Mouse (Mus musculus): Measurements from ENCODE around the gene Stat2. TPM values are rescaled to one million over a fixed set of nuclear protein-coding genes. Genes with fewer than 3 reads are reported as not detected.

Stat2 gene
- total and polyA plus RNA-seq, 2 experiments, result 17.6 to 46.6 TPM

DNA sequence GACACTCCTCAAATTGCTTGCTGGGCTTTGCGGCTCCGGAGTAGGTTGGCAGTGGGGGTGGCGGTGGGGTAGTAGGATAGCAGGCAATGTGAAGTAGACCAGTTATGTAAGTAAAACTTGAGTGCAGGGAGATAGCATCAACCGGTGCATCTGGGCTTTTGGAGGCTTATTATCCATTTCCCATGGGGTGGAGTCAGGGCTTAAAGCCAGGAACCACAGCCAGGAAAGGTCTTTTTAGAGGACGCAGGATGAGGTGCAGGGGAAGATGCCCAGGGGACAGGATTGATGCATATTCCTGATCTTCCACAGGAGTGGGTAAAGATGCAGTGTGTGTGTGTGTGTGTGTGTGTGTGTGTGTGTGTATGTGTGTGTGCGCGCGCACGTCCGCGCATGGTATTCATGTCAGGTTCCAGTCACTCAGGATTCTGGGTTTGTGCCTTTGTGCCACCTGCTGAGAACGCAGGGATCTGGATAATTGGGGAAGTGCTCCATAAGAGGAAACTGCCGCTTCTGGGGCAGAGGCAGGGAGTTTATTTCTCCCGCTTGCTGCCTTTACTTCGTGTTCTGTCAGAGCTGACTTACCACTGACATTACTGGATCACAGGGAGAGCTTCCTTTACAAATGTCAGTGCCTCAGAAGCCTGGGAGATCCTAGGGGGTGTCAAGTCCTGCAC lies 32.4 kb upstream of the Stat2 start:
- Histone ChIP-seq H3K9ac (ENCODE audit: low read depth, low read length) (no peak overlapping the region), H3K27me3 (ENCODE audit: control insufficient read depth, insufficient read depth, low read length) (no peaks in the 10 kb centered on the region), H3K4me3 (ENCODE audit: insufficient read depth, low read depth, low read length) (no peak overlapping the region), H3K36me3 (ENCODE audit: control insufficient read depth, insufficient read depth, low read length) (no peaks in the 10 kb centered on the region), H3K27ac (replicated peaks; ENCODE audit: insufficient read depth, low read depth, low read length) (no peak overlapping the region), H3K4me1 (ENCODE audit: control insufficient read depth, insufficient read depth, low read length) (no peaks in the 10 kb centered on the region), H3K79me2 (ENCODE audit: control insufficient read depth, insufficient read depth, low read length) (no peaks in the 10 kb centered on the region)
- no peak for DNase-seq (ENCODE audit: extremely low read depth, low read depth, low spot score)
- TF ChIP-seq POLR2A (IDR thresholded peaks at IDR 0.05; ENCODE audit: extremely low read depth, insufficient read depth, low read length), result no peak
- TF ChIP-seq CTCF (IDR thresholded peaks at IDR 0.05; ENCODE audit: low read depth, low read length), result no peak
- 79% methylated on average over 15 of the region's 15 CpGs for WGBS

DNA sequence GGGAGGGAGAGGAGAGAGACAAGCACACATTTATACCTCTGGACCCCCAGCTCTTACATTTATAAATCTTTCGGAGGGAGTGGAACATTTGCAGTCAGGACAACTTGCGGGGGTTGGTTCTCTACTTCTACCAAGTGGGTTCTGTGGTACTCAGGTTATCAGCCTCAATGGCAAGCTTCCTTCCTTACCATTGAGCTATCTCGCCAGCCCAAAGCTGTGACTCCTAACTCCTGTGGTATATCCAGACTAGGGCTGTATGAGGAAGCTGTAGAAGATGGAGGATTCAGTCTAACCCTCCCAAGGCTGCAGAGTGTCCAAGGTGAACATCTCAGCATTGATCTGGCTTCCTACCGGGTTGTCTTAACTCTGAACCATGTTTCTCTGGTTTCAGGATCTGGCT lies 31.2 kb upstream of the Stat2 start:
- no peaks in the 10 kb centered on the region for H3K27me3 ChIP-seq (ENCODE audit: control insufficient read depth, insufficient read depth, low read length)
- no peaks in the 10 kb centered on the region for H3K4me1 ChIP-seq (ENCODE audit: control insufficient read depth, insufficient read depth, low read length)
- no peak overlapping the region for H3K4me3 ChIP-seq (ENCODE audit: insufficient read depth, low read depth, low read length)
- TF ChIP-seq POLR2A (IDR thresholded peaks at IDR 0.05; ENCODE audit: extremely low read depth, insufficient read depth, low read length), result no peak
- no peak for TF ChIP-seq CTCF (IDR thresholded peaks at IDR 0.05; ENCODE audit: low read depth, low read length)
- DNase-seq (ENCODE audit: extremely low read depth, low read depth, low spot score), result no peak
- no peak overlapping the region for H3K27ac ChIP-seq (replicated peaks; ENCODE audit: insufficient read depth, low read depth, low read length)
- no peaks in the 10 kb centered on the region for H3K36me3 ChIP-seq (ENCODE audit: control insufficient read depth, insufficient read depth, low read length)
- no peaks in the 10 kb centered on the region for H3K79me2 ChIP-seq (ENCODE audit: control insufficient read depth, insufficient read depth, low read length)
- 94% methylated on average over 4 of the region's 4 CpGs for WGBS
- H3K9ac ChIP-seq (ENCODE audit: low read depth, low read length), result no peak overlapping the region

DNA sequence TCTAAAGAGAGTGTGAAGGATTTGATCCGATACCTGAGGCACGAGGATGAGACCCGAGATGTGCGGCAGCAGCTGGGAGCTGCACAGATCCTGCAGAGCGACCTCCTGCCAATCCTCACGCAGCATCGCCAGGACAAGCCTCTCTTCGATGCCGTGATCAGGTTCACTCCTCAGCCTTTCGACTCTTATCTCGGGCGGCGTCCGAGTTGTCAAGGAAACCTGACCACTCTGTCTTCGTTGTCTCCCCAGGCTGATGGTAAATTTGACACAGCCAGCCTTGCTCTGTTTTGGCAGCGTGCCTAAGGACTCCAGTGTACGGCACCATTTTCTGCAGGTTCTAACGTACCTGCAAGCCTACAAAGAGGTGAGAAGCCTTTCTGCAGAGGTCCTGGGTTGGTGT lies 30.2 kb upstream of the Stat2 start:
- Histone ChIP-seq H3K36me3 (ENCODE audit: control insufficient read depth, insufficient read depth, low read length) (no peaks in the 10 kb centered on the region), H3K27ac (replicated peaks; ENCODE audit: insufficient read depth, low read depth, low read length) (no peak overlapping the region), H3K4me1 (ENCODE audit: control insufficient read depth, insufficient read depth, low read length) (no peaks in the 10 kb centered on the region), H3K9ac (ENCODE audit: low read depth, low read length) (no peak overlapping the region), H3K4me3 (ENCODE audit: insufficient read depth, low read depth, low read length) (no peak overlapping the region), H3K27me3 (ENCODE audit: control insufficient read depth, insufficient read depth, low read length) (no peaks in the 10 kb centered on the region), H3K79me2 (ENCODE audit: control insufficient read depth, insufficient read depth, low read length) (no peaks in the 10 kb centered on the region)
- TF ChIP-seq POLR2A (IDR thresholded peaks at IDR 0.05; ENCODE audit: extremely low read depth, insufficient read depth, low read length), result no peak
- no peak for TF ChIP-seq CTCF (IDR thresholded peaks at IDR 0.05; ENCODE audit: low read depth, low read length)
- DNase-seq (ENCODE audit: extremely low read depth, low read depth, low spot score), result no peak
- WGBS, result 95% methylated on average over 18 of the region's 18 CpGs

DNA sequence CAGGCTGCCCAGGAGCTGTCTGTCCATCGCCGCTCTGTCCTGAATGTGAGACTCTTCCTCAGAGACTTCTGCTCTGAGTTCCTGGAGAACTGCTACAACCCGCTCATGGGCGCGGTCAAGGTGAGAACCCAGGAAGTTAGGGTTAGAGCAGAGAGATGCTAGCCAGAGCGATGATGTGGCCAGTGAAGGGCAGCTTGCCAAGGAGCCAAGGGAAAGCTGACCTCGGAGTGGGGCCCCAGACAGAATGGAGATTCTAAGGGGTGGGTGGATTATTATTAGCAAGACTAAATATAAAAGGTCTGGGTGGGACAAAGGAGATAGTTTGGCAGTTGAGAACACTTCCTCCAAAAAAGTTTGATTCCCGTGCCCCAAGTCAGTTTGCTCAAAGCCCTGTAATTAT lies 27.1 kb upstream of the Stat2 start:
- TF ChIP-seq POLR2A (IDR thresholded peaks at IDR 0.05; ENCODE audit: extremely low read depth, insufficient read depth, low read length) (no peak), CTCF (IDR thresholded peaks at IDR 0.05; ENCODE audit: low read depth, low read length) (no peak)
- Histone ChIP-seq H3K4me1 (ENCODE audit: control insufficient read depth, insufficient read depth, low read length) (no peaks in the 10 kb centered on the region), H3K4me3 (ENCODE audit: insufficient read depth, low read depth, low read length) (no peak overlapping the region), H3K9ac (ENCODE audit: low read depth, low read length) (no peak overlapping the region), H3K27me3 (ENCODE audit: control insufficient read depth, insufficient read depth, low read length) (no peaks in the 10 kb centered on the region), H3K79me2 (ENCODE audit: control insufficient read depth, insufficient read depth, low read length) (no peaks in the 10 kb centered on the region), H3K27ac (replicated peaks; ENCODE audit: insufficient read depth, low read depth, low read length) (no peak overlapping the region), H3K36me3 (ENCODE audit: control insufficient read depth, insufficient read depth, low read length) (no peaks in the 10 kb centered on the region)
- DNase-seq (ENCODE audit: extremely low read depth, low read depth, low spot score), result no peak
- 86% methylated on average over 8 of the region's 8 CpGs for WGBS

DNA sequence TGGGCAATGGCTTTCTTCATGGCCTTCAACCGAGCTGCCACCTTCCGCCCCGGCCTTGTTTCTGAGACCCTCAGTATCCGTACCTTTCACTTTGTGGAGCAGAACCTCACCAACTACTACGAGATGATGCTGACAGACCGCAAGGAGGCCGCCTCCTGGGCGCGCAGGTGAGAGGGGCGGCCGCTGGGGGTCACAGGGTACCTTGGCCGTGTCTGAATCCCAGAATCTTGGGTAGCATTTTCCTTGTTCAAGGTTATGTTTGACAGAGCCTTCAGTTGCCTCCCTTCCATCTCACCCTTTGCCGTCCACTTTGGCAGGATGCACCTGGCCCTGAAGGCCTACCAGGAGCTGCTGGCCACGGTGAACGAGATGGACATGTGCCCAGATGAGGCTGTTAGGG lies 26.2 kb upstream of the Stat2 start:
- H3K27ac ChIP-seq (replicated peaks; ENCODE audit: insufficient read depth, low read depth, low read length), result no peak overlapping the region
- 95% methylated on average over 15 of the region's 15 CpGs for WGBS

DNA sequence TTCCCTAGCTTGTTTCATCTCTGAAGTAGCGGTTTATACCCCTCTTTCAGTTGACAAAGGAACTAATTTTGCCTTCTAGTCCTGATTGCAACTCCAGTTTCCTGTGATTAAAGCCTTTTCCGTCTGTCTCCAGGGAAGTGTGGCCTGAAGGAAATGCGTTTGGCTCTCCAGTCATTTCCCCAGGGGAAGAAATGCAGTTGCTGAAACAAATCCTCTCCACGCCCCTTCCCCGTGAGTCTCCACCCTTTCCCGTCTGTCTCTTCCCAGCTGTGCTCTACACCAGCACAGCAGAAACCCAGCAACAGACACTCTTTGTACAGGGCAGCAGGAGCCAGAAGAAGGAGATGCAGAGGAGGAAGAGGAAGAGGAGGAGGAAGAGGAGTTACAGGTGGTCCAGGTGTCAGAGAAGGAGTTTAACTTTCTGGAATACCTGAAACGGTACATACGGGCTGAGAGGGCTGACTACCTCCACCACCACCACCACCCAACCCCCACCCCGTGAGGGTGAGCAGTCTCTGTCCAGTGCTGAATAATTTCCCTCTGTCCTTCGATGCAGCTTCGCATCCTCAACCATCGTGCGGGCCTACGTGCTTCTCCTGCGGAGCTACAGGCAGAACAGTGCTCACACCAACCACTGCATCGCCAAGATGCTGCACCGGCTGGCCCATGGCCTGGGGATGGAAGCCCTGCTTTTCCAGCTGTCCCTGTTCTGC lies 23.2 kb upstream of the Stat2 start:
- peak overlapping the region; percentile 75 for H3K27ac ChIP-seq (replicated peaks; ENCODE audit: insufficient read depth, low read depth, low read length)

More for the DNA sequence above, 26.2 kb upstream of the Stat2 start:
- TF ChIP-seq POLR2A (IDR thresholded peaks at IDR 0.05; ENCODE audit: extremely low read depth, insufficient read depth, low read length), result no peak
- TF ChIP-seq CTCF (IDR thresholded peaks at IDR 0.05; ENCODE audit: low read depth, low read length), result no peak
- H3K4me3 ChIP-seq (ENCODE audit: insufficient read depth, low read depth, low read length), result no peak overlapping the region
- H3K27me3 ChIP-seq (ENCODE audit: control insufficient read depth, insufficient read depth, low read length), result no peaks in the 10 kb centered on the region
- no peaks in the 10 kb centered on the region for H3K79me2 ChIP-seq (ENCODE audit: control insufficient read depth, insufficient read depth, low read length)
- no peak for DNase-seq (ENCODE audit: extremely low read depth, low read depth, low spot score)
- no peaks in the 10 kb centered on the region for H3K36me3 ChIP-seq (ENCODE audit: control insufficient read depth, insufficient read depth, low read length)
- no peaks in the 10 kb centered on the region for H3K4me1 ChIP-seq (ENCODE audit: control insufficient read depth, insufficient read depth, low read length)
- no peak overlapping the region for H3K9ac ChIP-seq (ENCODE audit: low read depth, low read length)

More for the DNA sequence above, 23.2 kb upstream of the Stat2 start:
- Histone ChIP-seq H3K4me3 (ENCODE audit: insufficient read depth, low read depth, low read length) (peak overlapping the region; percentile 65), H3K27me3 (ENCODE audit: control insufficient read depth, insufficient read depth, low read length) (no peaks in the 10 kb centered on the region), H3K79me2 (ENCODE audit: control insufficient read depth, insufficient read depth, low read length) (peaks cover 6% of the 10 kb centered on the region; the same call in 1 of the 2 replicates), H3K36me3 (ENCODE audit: control insufficient read depth, insufficient read depth, low read length) (no peaks in the 10 kb centered on the region), H3K4me1 (ENCODE audit: control insufficient read depth, insufficient read depth, low read length) (no peaks in the 10 kb centered on the region), H3K9ac (ENCODE audit: low read depth, low read length) (peak overlapping the region; percentile 26)
- DNase-seq (ENCODE audit: extremely low read depth, low read depth, low spot score), result peak; percentile 17
- 85% methylated on average over 17 of the region's 17 CpGs for WGBS
- no peak for TF ChIP-seq POLR2A (IDR thresholded peaks at IDR 0.05; ENCODE audit: extremely low read depth, insufficient read depth, low read length)
- no peak for TF ChIP-seq CTCF (IDR thresholded peaks at IDR 0.05; ENCODE audit: low read depth, low read length)

Measured in liver, adult 2 months (tissue).